Mouse (Mus musculus): ENCODE data around the gene Ptprm.

DNA sequence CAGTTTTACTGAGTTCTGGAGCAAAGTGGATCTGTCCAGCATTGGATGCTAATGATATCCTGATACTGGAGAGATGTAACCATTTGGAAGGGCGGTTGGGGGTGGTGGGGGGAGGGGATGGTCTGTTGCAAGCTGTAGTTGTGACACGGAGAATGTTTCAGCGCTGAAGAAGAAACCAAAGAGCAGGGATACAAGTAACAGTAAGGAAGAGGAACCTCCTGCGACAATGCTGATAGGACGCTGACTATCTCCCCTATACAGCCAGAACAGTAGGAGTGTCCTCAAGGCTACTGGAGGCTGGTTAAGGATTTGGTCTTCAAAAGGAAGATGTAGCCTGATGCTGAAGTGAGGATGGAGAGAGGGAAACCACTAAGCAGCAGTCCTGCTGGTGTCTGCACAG, 160.5 kb downstream of the Ptprm start:
- no peak for TF ChIP-seq CTCF (IDR thresholded peaks at IDR 0.05; ENCODE audit: low read depth)
- TF ChIP-seq EP300 (IDR thresholded peaks at IDR 0.05; ENCODE audit: low read depth) = no peak

All from liver, embryonic 14.5 days (tissue).